Mouse (Mus musculus): ENCODE data around the gene Duxbl1.
"Not testable (repeated sequence)": the region's sequence is repeated elsewhere in the genome, so short reads cannot be mapped to it uniquely, and the experiment has no call there.

Duxbl1 gene

GRCm38 (mm10) chr14:25978371-25979241 lies at the start of gene Duxbl1:
TSS of gene Duxbl1 (plus strand) at chr14:25978577.
- not testable (repeated sequence) for DNase-seq (ENCODE audit: low spot score in 2 of 2)

- DNase-seq (ENCODE audit: low spot score in 2 of 2) = not testable (repeated sequence)
Observed at GRCm38 (mm10) chr14:25936867-25937630, 41.3 kb upstream of the Duxbl1 start.

- not testable (repeated sequence) for DNase-seq (ENCODE audit: low spot score in 2 of 2)
Observed at GRCm38 (mm10) chr14:25938004-25938403, 40.4 kb upstream of the Duxbl1 start, which contains the start of gene Cphx1. TSS of gene Cphx1 (plus strand) at chr14:25938304.

GRCm38 (mm10) chr14:25957861-25958260 lies 20.5 kb upstream of the Duxbl1 start:
- not testable (repeated sequence) for DNase-seq (ENCODE audit: low spot score in 2 of 2)

GRCm38 (mm10) chr14:25979242-25979941 lies 1.0 kb downstream of the Duxbl1 start:
- not testable (repeated sequence) for DNase-seq (ENCODE audit: low spot score in 2 of 2)

GRCm38 (mm10) chr14:25981880-25982279 lies 3.5 kb downstream of the Duxbl1 start:
- not testable (repeated sequence) for DNase-seq (ENCODE audit: low spot score in 2 of 2)

- DNase-seq (ENCODE audit: low spot score in 2 of 2) = not testable (repeated sequence)
Observed at GRCm38 (mm10) chr14:26007462-26007861, 29.1 kb downstream of the Duxbl1 start.

- not testable (repeated sequence) for DNase-seq (ENCODE audit: low spot score in 2 of 2)
Observed at GRCm38 (mm10) chr14:26016414-26016813, 38.0 kb downstream of the Duxbl1 start.

GRCm38 (mm10) chr14:26021555-26021954 lies 43.2 kb downstream of the Duxbl1 start:
- not testable (repeated sequence) for DNase-seq (ENCODE audit: low spot score in 2 of 2)

- not testable (repeated sequence) for DNase-seq (ENCODE audit: low spot score in 2 of 2)
Observed at GRCm38 (mm10) chr14:26022831-26023230, 44.5 kb downstream of the Duxbl1 start.

- not testable (repeated sequence) for DNase-seq (ENCODE audit: low spot score in 2 of 2)
Observed at GRCm38 (mm10) chr14:26025653-26026052, 47.3 kb downstream of the Duxbl1 start.

- DNase-seq (ENCODE audit: low spot score in 2 of 2) = not testable (repeated sequence)
Observed at GRCm38 (mm10) chr14:26034364-26034763, 56.0 kb downstream of the Duxbl1 start.

GRCm38 (mm10) chr14:26035439-26035838 lies 57.1 kb downstream of the Duxbl1 start:
- DNase-seq (ENCODE audit: low spot score in 2 of 2) = not testable (repeated sequence)

Measured in urinary bladder, postnatal 36 days (tissue).